Mouse (Mus musculus) small intestine, adult 2 months (tissue): ENCODE data around the gene Nudt19.

ENCODE experiments used
- CTCF ChIP-seq: fragments of 200-500 bp; IDR thresholded peaks from 2 replicates; pipeline ENCODE4 v1.5.1; 2012; ENCODE audit warnings: low read depth, mild to moderate bottlenecking, control low read depth, inconsistent platforms, low read length, moderate library complexity, mixed read lengths; ENCODE audit not compliant: insufficient replicate concordance, insufficient read length; ENCODE audit errors: extremely low read depth
- POLR2A ChIP-seq: fragments of 200-500 bp; IDR thresholded peaks from 2 replicates; pipeline ENCODE4 v1.6.1; 2012; ENCODE audit warnings: low read depth, mild to moderate bottlenecking, control low read depth, inconsistent platforms, low read length, moderate library complexity

GRCm38 (mm10) chr7:35555224-35556204 is 590 bp downstream of the Nudt19 start:
- peak; percentile 90 for TF ChIP-seq POLR2A
- no peak for TF ChIP-seq CTCF
